Mouse (Mus musculus) liver, embryonic 15.5 days (tissue): Measurements from ENCODE around the gene Rasgef1b. TPM values are rescaled to one million over a fixed set of nuclear protein-coding genes. Genes with fewer than 3 reads are reported as not detected.

Experiments used
- ATAC-seq: fragments of 200-750 bp; cut with Nextera tagmentation; 2 replicates; pipeline ENCODE4 v1.8.0; 2017; ENCODE audit warnings: moderate number of reproducible peaks, mild to moderate bottlenecking, moderate library complexity; ENCODE audit not compliant: insufficient read depth
- H3K27ac ChIP-seq: fragments of 300-500 bp; sonication (generic); replicated peaks from 2 replicates; pipeline ENCODE4 v1.5.1; 2015; ENCODE audit warnings: mild to moderate bottlenecking, inconsistent platforms
- H3K27me3 ChIP-seq: fragments of 300-500 bp; sonication (generic); 2 replicates; pipeline ENCODE4 v1.6.1; 2015; ENCODE audit warnings: mild to moderate bottlenecking, inconsistent platforms
- H3K36me3 ChIP-seq: fragments of 300-500 bp; sonication (generic); replicated peaks from 2 replicates; pipeline ENCODE4 v1.6.1; 2015; ENCODE audit warnings: moderate library complexity, mild to moderate bottlenecking, inconsistent platforms
- H3K4me1 ChIP-seq: fragments of 300-500 bp; sonication (generic); replicated peaks from 2 replicates; pipeline ENCODE4 v1.6.1; 2015; ENCODE audit warnings: inconsistent platforms
- H3K4me2 ChIP-seq: fragments of 300-500 bp; sonication (generic); 2 replicates; pipeline ENCODE4 v1.6.1; 2015; ENCODE audit warnings: moderate library complexity, mild to moderate bottlenecking, inconsistent platforms
- H3K4me3 ChIP-seq: fragments of 300-500 bp; sonication (generic); replicated peaks from 2 replicates; pipeline ENCODE4 v1.5.1; 2015; ENCODE audit warnings: mild to moderate bottlenecking, inconsistent platforms
- H3K9ac ChIP-seq: fragments of 300-500 bp; sonication (generic); 2 replicates; pipeline ENCODE4 v1.6.1; 2015; ENCODE audit warnings: moderate library complexity, mild to moderate bottlenecking, inconsistent platforms
- H3K9me3 ChIP-seq: fragments of 300-500 bp; sonication (generic); replicated peaks from 2 replicates; pipeline ENCODE4 v1.6.1; 2016; ENCODE audit warnings: inconsistent platforms
- WGBS: fragments of 180-500 bp; shearing (Covaris S2); methylation state at CpG from one replicate; pipeline ENCODE4 v1.1.7; 2015; ENCODE audit warnings: mixed read lengths; ENCODE audit not compliant: insufficient replicate concordance; 5-methylcytosine and 5-hydroxymethylcytosine counted together
- polyA plus RNA-seq: library from polyadenylated mRNA; unstranded; fragments of >200 nt; fragmentation: Nextera tagmentation; extraction: Ambion mirVana; gene quantifications from 2 replicates; pipeline ENCODE4 v1.2.1, GENCODE M21; 2015

Gene Rasgef1b
- polyA plus RNA-seq, 1 experiment from 2014 or later = 7.3 TPM

DNA sequence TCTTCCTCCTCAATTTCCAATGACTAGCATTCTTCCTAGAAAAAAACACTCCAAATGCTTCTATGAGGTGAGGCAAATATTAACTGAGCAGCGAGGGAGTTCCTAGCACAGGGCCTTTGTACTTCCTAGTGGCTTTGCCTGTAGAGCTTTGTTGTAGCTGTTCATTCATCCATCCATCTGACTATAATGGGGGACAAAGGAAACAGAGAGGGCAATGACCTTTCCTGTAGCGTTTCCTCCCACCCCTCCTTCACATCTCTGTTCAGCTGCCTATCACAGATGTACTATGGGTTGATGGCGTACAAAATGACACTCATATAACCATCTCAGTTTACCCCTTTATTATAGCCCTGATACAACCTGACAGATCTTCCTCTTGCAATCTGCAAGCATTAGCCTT, 337.3 kb downstream of the Rasgef1b start:
- Histone ChIP-seq H3K4me2 (no peak overlapping the region), H3K27ac (no peak overlapping the region), H3K4me1 (peaks cover 18% of the 10 kb centered on the region; the same call in 1 of the 2 replicates), H3K9me3 (no peaks in the 10 kb centered on the region), H3K36me3 (no peaks in the 10 kb centered on the region), H3K9ac (no peak overlapping the region), H3K27me3 (no peaks in the 10 kb centered on the region), H3K4me3 (no peak overlapping the region)
- 47% methylated on average over 3 of the region's 3 CpGs for WGBS
- no peak for ATAC-seq

DNA sequence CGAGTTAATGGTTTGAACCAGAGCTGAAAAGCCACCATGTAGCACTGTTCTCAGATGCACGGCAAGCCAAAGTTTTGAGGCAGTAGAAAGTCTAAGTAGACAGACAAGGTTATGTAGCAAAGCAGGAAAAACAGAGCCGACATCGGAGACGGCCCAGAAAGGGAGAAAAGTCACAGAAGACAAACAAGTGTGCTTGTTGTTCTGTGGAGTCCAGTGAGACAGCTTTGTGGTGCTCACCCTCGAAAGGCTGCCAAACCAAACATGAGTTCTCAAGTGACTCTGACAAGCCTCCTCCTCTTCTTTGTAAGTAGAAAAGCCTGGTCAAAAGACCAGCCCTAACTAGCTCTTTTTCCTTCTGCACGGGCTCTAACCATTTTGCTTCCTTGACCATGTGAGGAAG, 338.1 kb downstream of the Rasgef1b start:
- H3K9ac ChIP-seq = no peak overlapping the region
- H3K4me1 ChIP-seq = peaks cover 18% of the 10 kb centered on the region; the same call in 1 of the 2 replicates
- no peaks in the 10 kb centered on the region for H3K27me3 ChIP-seq
- no peak overlapping the region for H3K4me3 ChIP-seq
- ATAC-seq = no peak
- no peak overlapping the region for H3K4me2 ChIP-seq
- no peak overlapping the region for H3K27ac ChIP-seq
- no peaks in the 10 kb centered on the region for H3K36me3 ChIP-seq
- 59% methylated on average over 7 of the region's 7 CpGs for WGBS
- no peaks in the 10 kb centered on the region for H3K9me3 ChIP-seq

DNA sequence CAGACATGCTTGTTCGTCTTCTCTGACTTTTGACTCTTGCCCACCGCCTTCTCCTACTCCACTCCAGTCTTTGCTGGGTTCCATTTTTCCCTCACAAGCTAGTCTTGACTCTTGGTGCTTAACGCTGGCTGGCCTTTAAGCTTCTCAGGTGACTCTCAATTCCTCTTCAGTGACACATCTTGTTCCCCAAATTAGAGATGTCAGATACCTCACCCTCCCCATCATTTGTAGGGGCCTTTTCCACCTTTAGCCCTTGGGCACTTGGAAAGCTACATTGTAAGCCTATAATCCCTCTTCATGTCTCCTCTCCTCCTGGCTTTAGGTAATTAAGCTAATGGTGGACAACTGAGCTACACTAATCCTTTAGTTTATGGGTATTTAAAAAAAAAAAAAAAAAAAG, 338.6 kb downstream of the Rasgef1b start:
- no peak overlapping the region for H3K4me2 ChIP-seq
- no peak overlapping the region for H3K4me3 ChIP-seq
- WGBS = 65% methylated on average over 3 of the region's 3 CpGs
- H3K9ac ChIP-seq = no peak overlapping the region
- H3K9me3 ChIP-seq = no peaks in the 10 kb centered on the region
- H3K27ac ChIP-seq = no peak overlapping the region
- ATAC-seq = no peak
- no peaks in the 10 kb centered on the region for H3K36me3 ChIP-seq
- H3K4me1 ChIP-seq = peaks cover 18% of the 10 kb centered on the region; the same call in 1 of the 2 replicates
- no peaks in the 10 kb centered on the region for H3K27me3 ChIP-seq

DNA sequence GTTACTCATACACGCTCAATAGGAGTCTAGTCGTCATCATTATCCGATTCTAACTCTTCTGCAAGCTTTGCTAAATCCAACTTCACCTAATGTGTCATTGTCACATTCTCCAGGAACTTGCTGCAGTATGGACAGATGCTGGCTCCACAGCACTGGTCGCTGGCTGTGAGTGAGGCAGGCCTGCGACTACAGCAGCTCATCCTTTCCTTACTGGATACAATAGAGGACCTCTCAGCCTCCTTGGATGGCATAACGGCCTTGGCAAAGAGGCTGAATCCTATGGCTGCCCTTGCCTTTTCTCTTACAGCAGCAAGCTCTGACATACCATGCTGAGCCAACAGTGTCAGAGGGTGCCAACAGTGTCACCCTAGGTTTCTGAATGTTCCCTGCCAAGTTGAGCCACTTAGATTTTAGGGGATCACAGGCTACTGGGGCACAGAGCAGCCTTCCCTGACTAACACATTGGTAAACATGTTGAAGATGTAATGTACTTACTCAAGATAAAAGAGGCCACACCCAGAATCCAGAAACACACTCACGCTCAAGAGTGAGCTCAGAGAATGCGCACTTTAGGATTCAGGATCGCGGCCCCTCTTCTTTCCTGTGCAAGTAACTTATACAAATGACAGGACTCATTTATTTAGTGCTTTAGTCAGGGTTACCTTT, 340.1 kb downstream of the Rasgef1b start:
- no peak overlapping the region for H3K9ac ChIP-seq
- H3K36me3 ChIP-seq = no peaks in the 10 kb centered on the region
- peaks cover 18% of the 10 kb centered on the region; the same call in 1 of the 2 replicates for H3K4me1 ChIP-seq
- H3K27me3 ChIP-seq = no peaks in the 10 kb centered on the region
- no peak overlapping the region for H3K27ac ChIP-seq
- H3K4me2 ChIP-seq = no peak overlapping the region
- H3K9me3 ChIP-seq = no peaks in the 10 kb centered on the region
- no peak overlapping the region for H3K4me3 ChIP-seq
- 68% methylated on average over 10 of the region's 10 CpGs for WGBS
- ATAC-seq = no peak

DNA sequence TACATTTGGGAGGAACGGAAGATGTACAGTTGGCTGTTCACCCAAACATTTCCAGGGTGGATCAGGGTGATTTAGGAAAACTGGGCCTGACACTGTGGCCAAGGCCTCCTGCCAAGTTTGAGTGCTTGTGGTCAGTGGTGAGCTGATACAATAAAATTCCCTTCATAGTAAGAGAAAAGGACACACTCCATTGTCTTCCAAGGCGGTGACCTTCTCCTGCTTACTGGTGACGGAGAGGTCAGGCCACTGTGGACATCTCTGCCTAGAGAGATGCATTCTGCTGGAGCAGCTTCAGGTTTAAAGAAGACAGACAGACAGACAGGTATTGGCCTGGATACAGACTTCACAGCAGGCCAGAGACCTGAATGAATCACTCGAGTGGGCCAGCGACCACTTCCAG, 340.7 kb downstream of the Rasgef1b start:
- ATAC-seq = no peak
- 67% methylated on average over 5 of the region's 5 CpGs for WGBS
- Histone ChIP-seq H3K9ac (no peak overlapping the region), H3K27ac (peak overlapping the region; percentile 49), H3K27me3 (no peaks in the 10 kb centered on the region), H3K9me3 (no peaks in the 10 kb centered on the region), H3K4me3 (no peak overlapping the region), H3K4me1 (peaks cover 18% of the 10 kb centered on the region; the same call in 1 of the 2 replicates), H3K4me2 (no peak overlapping the region), H3K36me3 (no peaks in the 10 kb centered on the region)

DNA sequence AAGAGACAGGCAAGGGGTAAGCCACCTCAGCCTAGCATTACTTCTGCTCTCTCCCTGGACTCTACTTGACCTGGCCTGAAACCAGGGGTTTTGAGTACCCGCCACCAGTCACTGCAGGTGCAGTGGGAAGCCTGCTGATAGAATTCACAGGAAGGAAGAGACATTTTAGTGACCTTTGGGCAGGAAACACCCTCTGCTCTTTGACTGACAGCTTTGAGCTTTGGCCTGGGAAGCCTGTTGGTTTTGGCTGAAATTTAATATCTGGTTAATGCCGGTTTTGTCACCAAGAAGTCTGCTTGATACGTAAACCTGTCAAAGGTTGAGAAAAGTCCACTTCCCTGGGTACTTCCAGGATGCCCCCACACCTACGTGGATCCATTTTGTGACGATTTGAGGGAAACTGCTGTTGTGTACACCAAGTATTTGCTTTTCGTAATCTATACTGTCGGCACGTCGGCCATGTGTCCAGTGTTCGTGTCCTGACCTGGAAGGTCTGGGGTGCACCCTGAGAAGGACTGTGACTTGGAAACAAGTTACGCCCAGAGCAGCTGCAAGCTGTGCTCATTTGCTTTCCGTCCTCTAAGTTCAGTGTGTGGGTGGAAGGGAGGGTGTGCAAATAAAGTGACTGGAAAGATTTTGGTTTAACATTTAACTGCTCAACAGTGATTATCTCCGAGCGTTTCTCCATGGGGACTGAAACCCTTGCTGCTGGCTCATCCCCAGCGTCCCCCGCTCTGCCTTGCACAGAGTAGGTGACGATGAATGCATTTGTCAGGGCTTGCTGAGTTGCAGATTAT, 341.5 kb downstream of the Rasgef1b start:
- H3K4me1 ChIP-seq = peaks cover 18% of the 10 kb centered on the region; the same call in 1 of the 2 replicates
- no peak overlapping the region for H3K4me3 ChIP-seq
- ATAC-seq = peak; percentile 88
- H3K4me2 ChIP-seq = no peak overlapping the region
- 61% methylated on average over 17 of the region's 17 CpGs for WGBS
- H3K27me3 ChIP-seq = no peaks in the 10 kb centered on the region
- H3K9me3 ChIP-seq = no peaks in the 10 kb centered on the region
- H3K27ac ChIP-seq = peak overlapping the region; percentile 73
- H3K36me3 ChIP-seq = no peaks in the 10 kb centered on the region
- no peak overlapping the region for H3K9ac ChIP-seq

DNA sequence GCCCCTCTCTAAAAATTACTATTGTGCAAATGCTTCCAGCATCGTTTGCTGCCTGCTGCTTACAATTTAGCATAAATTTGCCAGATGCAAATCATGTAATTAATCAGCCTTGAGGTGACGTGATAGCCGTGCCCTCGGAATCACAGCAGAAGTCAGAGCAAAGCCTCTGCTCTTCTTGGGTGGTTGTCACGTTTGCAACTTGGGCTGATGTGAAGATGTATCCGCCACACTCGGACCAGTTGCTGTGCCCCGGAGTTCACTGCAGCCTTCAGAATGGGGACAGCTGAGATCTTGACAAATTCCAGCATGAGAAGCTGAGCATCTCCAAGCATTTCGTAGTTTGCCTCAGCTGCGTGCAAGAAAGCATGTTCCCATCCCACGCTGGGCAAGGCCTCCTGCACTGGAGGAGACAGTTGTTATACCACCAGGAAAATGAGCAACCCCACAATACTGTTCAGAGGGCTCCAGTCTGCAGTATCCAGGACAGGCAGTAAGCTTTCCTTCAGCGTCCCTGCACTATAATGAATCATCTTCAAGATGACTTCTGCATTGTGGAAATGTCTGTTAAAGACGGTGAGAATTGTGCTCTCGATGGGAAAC, 342.5 kb downstream of the Rasgef1b start:
- H3K4me2 ChIP-seq = no peak overlapping the region
- H3K4me3 ChIP-seq = no peak overlapping the region
- H3K36me3 ChIP-seq = no peaks in the 10 kb centered on the region
- no peaks in the 10 kb centered on the region for H3K27me3 ChIP-seq
- H3K27ac ChIP-seq = no peak overlapping the region
- no peak overlapping the region for H3K9ac ChIP-seq
- 56% methylated on average over 14 of the region's 14 CpGs for WGBS
- H3K9me3 ChIP-seq = no peaks in the 10 kb centered on the region
- peaks cover 18% of the 10 kb centered on the region; the same call in 1 of the 2 replicates for H3K4me1 ChIP-seq
- no peak for ATAC-seq

DNA sequence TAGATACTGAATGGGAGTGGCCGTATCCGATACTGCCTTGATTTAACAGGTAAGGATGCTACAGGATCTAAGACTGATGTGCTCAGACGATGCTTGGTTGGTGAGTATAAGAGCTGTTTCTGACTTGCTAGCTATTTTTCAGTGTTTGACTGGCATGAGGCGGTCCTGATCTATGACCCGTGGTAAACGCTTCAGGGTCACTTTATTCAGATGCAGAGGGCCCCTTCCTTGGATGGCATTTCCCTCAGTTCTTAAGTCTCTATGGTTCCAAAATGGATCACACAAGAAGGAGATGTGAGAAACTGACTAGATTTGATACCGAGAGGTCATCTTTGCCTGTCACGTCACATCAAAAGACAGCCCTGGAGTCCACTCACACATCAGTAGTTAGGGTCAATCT, 343.1 kb downstream of the Rasgef1b start:
- WGBS = 69% methylated on average over 8 of the region's 8 CpGs
- Histone ChIP-seq H3K4me2 (no peak overlapping the region), H3K9me3 (no peaks in the 10 kb centered on the region), H3K27ac (no peak overlapping the region), H3K36me3 (no peaks in the 10 kb centered on the region), H3K4me3 (no peak overlapping the region), H3K4me1 (peaks cover 18% of the 10 kb centered on the region; the same call in 1 of the 2 replicates), H3K27me3 (no peaks in the 10 kb centered on the region), H3K9ac (no peak overlapping the region)
- no peak for ATAC-seq

DNA sequence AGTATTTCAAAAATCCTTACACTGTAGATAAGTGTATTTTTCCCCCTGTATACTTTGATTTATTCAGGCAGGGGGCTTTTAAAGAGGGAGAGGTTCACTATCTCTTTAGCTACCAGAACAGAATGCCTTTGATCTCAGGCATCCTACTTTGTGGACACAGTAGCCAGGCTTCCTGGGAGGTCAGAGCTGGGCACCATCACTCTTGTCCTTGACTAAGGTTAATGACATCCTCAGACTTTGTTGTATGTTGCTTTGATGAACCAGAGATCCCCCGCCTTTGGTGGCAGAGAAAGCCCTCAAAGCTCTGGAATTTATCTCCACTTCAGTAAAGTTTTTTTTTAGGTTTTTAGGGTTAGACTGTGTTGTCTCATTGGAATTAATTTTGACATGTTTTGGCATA, 343.8 kb downstream of the Rasgef1b start:
- H3K27ac ChIP-seq = no peak overlapping the region
- WGBS = 62% methylated on average over 1 of the region's 1 CpGs

DNA sequence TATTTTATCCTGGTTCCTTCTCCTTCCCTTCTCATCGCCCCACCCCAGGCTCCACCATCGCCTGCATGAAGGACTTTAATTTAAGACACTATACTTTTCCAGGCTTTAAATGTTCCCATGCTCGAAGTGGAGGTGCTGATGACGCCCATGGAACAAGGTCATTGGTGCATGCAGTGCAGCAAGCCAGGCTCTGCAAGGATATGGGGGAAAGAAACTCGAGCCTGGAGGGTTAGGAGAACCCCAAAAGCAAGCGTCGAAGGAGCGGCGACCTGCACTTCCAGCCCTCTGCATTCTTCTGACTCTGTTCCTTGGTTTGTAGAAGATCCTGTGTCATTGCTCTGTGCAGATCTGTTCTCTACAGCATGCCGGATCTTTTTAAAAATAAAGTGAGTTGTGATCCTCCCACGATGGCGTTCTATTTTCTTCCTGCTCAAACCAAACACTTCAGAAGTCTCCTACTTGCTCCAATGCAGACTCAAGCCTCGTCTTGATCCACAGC, 345.0 kb downstream of the Rasgef1b start:
- Histone ChIP-seq H3K36me3 (no peaks in the 10 kb centered on the region), H3K9ac (no peak overlapping the region), H3K4me3 (no peak overlapping the region), H3K9me3 (no peaks in the 10 kb centered on the region), H3K27ac (no peak overlapping the region), H3K4me1 (peaks cover 20% of the 10 kb centered on the region; the same call in 1 of the 2 replicates), H3K4me2 (no peak overlapping the region), H3K27me3 (no peaks in the 10 kb centered on the region)
- ATAC-seq = no peak
- 62% methylated on average over 13 of the region's 13 CpGs for WGBS

More for the DNA sequence above, 343.8 kb downstream of the Rasgef1b start:
- H3K9me3 ChIP-seq = no peaks in the 10 kb centered on the region
- H3K4me3 ChIP-seq = no peak overlapping the region
- H3K27me3 ChIP-seq = no peaks in the 10 kb centered on the region
- no peaks in the 10 kb centered on the region for H3K36me3 ChIP-seq
- H3K9ac ChIP-seq = no peak overlapping the region
- no peak for ATAC-seq
- H3K4me1 ChIP-seq = peaks cover 22% of the 10 kb centered on the region; the same call in 1 of the 2 replicates
- H3K4me2 ChIP-seq = no peak overlapping the region

DNA sequence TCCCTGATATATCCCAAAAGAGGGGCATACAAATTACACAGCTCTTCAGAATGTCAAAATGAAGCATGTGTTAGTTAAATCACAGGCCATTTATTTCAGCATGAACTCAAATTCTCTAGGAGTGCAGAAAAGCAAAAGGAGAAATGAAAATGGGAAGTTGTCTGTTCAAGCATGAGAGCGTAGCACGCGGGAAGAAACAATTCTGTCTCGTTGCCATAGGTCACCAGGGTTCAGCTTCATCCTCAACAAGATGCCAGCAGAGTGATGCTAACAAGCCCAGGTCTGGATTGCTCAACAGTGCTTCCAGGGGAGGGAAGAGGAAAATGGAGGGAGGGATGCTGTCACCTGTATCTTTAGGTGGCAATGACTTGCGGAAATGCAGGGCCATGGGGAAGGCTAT, 346.1 kb downstream of the Rasgef1b start:
- H3K36me3 ChIP-seq = no peaks in the 10 kb centered on the region
- no peak overlapping the region for H3K27ac ChIP-seq
- 31% methylated on average over 5 of the region's 5 CpGs for WGBS
- no peaks in the 10 kb centered on the region for H3K27me3 ChIP-seq
- H3K9ac ChIP-seq = no peak overlapping the region
- peaks cover 11% of the 10 kb centered on the region; the same call in 1 of the 2 replicates for H3K4me1 ChIP-seq
- H3K4me2 ChIP-seq = no peak overlapping the region
- ATAC-seq = no peak
- H3K9me3 ChIP-seq = no peaks in the 10 kb centered on the region
- no peak overlapping the region for H3K4me3 ChIP-seq
